Mouse (Mus musculus) forebrain, embryonic 10.5 days (tissue): ENCODE measurements around the gene Ankmy1. TPM values are rescaled to one million over a fixed set of nuclear protein-coding genes. Genes with fewer than 3 reads are reported as not detected.

Experiments
- DNase-seq: peaks from one replicate; pipeline ENCODE4 v3.0.0-alpha.2; 2017; ENCODE audit warnings: low spot score; ENCODE audit errors: extremely low spot score
- H3K27ac ChIP-seq: fragments of 300-500 bp; sonication (generic); 2 replicates; pipeline ENCODE4 v1.5.1; 2016; ENCODE audit warnings: mild to moderate bottlenecking
- H3K27me3 ChIP-seq: fragments of 300-500 bp; sonication (generic); 2 replicates; pipeline ENCODE4 v1.6.1; 2016; ENCODE audit warnings: mild to moderate bottlenecking; ENCODE audit not compliant: poor library complexity, severe bottlenecking
- H3K36me3 ChIP-seq: fragments of 300-500 bp; sonication (generic); replicated peaks from 2 replicates; pipeline ENCODE4 v1.6.1; 2016; ENCODE audit warnings: mild to moderate bottlenecking, moderate library complexity
- H3K4me1 ChIP-seq: fragments of 300-500 bp; sonication (generic); 2 replicates; pipeline ENCODE4 v1.6.1; 2016
- H3K4me3 ChIP-seq: fragments of 300-500 bp; sonication (generic); 2 replicates; pipeline ENCODE4 v1.5.1; 2016; ENCODE audit warnings: mild to moderate bottlenecking, moderate library complexity
- H3K9me3 ChIP-seq: fragments of 300-500 bp; sonication (generic); 2 replicates; pipeline ENCODE4 v1.6.1; 2016; ENCODE audit warnings: mild to moderate bottlenecking, moderate library complexity
- WGBS: fragments of 180-500 bp; shearing (Covaris S2); methylation state at CpG from one replicate; pipeline ENCODE4 v1.1.7; 2016; 5-methylcytosine and 5-hydroxymethylcytosine counted together
- polyA plus RNA-seq: library from polyadenylated mRNA; unstranded; fragments of >200 nt; fragmentation: Nextera tagmentation; extraction: Ambion mirVana; gene quantifications from 2 replicates; pipeline ENCODE4 v1.2.1, GENCODE M21; 2016

The Ankmy1 gene
- polyA plus RNA-seq = 0.34 and 0.90 TPM in 2 replicates

GRCm38 (mm10) chr1:92902786-92903185 lies at the start of gene Ankmy1:
TSS of gene Ankmy1 (minus strand) at chr1:92902906.
- Histone ChIP-seq H3K27ac (no peak within 1 kb of the TSS), H3K27me3 (peaks cover 36% of the 10 kb centered on the region), H3K36me3 (peaks cover 3% of the 10 kb centered on the region; the same call in 1 of the 2 replicates), H3K4me1 (peaks cover 30% of the 10 kb centered on the region), H3K4me3 (peak within 1 kb of the TSS; percentile 47), H3K9me3 (no peaks in the 10 kb centered on the region)
- WGBS = 1% methylated on average over 15 of the region's 15 CpGs
- peak; percentile 83 for DNase-seq

- no peaks in the 10 kb centered on the region for H3K27me3 ChIP-seq
- no peak within 1 kb of the TSS for H3K4me3 ChIP-seq
- no peak for DNase-seq
- H3K9me3 ChIP-seq = no peaks in the 10 kb centered on the region
- peaks cover 43% of the 10 kb centered on the region for H3K36me3 ChIP-seq
- WGBS = 85% methylated on average over 5 of the region's 5 CpGs
- no peaks in the 10 kb centered on the region for H3K4me1 ChIP-seq
- H3K27ac ChIP-seq = no peak within 1 kb of the TSS
Observed at GRCm38 (mm10) chr1:92950607-92951006, 47.9 kb upstream of the Ankmy1 start, which contains the start of gene Gpr35. TSS of gene Gpr35 (plus strand) at chr1:92950865.

- 65% methylated on average over 6 of the region's 6 CpGs for WGBS
Observed at GRCm38 (mm10) chr1:92949426-92949825, 46.7 kb upstream of the Ankmy1 start.

GRCm38 (mm10) chr1:92947966-92948365 lies 45.3 kb upstream of the Ankmy1 start:
- 96% methylated on average over 3 of the region's 3 CpGs for WGBS
- H3K36me3 ChIP-seq = peaks cover 70% of the 10 kb centered on the region
- H3K4me3 ChIP-seq = no peak overlapping the region

More at GRCm38 (mm10) chr1:92949426-92949825, 46.7 kb upstream of the Ankmy1 start:
- Histone ChIP-seq H3K4me1 (no peaks in the 10 kb centered on the region), H3K9me3 (no peaks in the 10 kb centered on the region), H3K36me3 (peaks cover 55% of the 10 kb centered on the region), H3K4me3 (no peak overlapping the region), H3K27ac (no peak overlapping the region), H3K27me3 (no peaks in the 10 kb centered on the region)
- DNase-seq = no peak

GRCm38 (mm10) chr1:92943219-92943989 lies 40.7 kb upstream of the Ankmy1 start:
- no peak for DNase-seq
- WGBS = 95% methylated on average over 19 of the region's 19 CpGs

More at GRCm38 (mm10) chr1:92947966-92948365, 45.3 kb upstream of the Ankmy1 start:
- no peaks in the 10 kb centered on the region for H3K4me1 ChIP-seq
- no peaks in the 10 kb centered on the region for H3K27me3 ChIP-seq
- H3K27ac ChIP-seq = no peak overlapping the region
- no peaks in the 10 kb centered on the region for H3K9me3 ChIP-seq
- no peak for DNase-seq

GRCm38 (mm10) chr1:92939746-92940145 lies 37.0 kb upstream of the Ankmy1 start:
- H3K4me3 ChIP-seq = no peak overlapping the region
- H3K4me1 ChIP-seq = peaks cover 20% of the 10 kb centered on the region
- no peak overlapping the region for H3K27ac ChIP-seq
- no peak for DNase-seq
- H3K9me3 ChIP-seq = no peaks in the 10 kb centered on the region
- H3K36me3 ChIP-seq = peaks cover 70% of the 10 kb centered on the region
- H3K27me3 ChIP-seq = no peaks in the 10 kb centered on the region
- 93% methylated on average over 4 of the region's 4 CpGs for WGBS

More at GRCm38 (mm10) chr1:92943219-92943989, 40.7 kb upstream of the Ankmy1 start:
- Histone ChIP-seq H3K36me3 (peaks cover 98% of the 10 kb centered on the region), H3K4me3 (no peak overlapping the region), H3K27me3 (no peaks in the 10 kb centered on the region), H3K4me1 (no peaks in the 10 kb centered on the region), H3K27ac (no peak overlapping the region), H3K9me3 (no peaks in the 10 kb centered on the region)

GRCm38 (mm10) chr1:92937797-92938196 lies 35.1 kb upstream of the Ankmy1 start:
- 87% methylated on average over 3 of the region's 3 CpGs for WGBS
- Histone ChIP-seq H3K4me1 (peaks cover 31% of the 10 kb centered on the region), H3K27me3 (no peaks in the 10 kb centered on the region), H3K4me3 (no peak overlapping the region), H3K27ac (no peak overlapping the region), H3K36me3 (peaks cover 50% of the 10 kb centered on the region), H3K9me3 (peaks cover 5% of the 10 kb centered on the region; the same call in 1 of the 2 replicates)
- no peak for DNase-seq

GRCm38 (mm10) chr1:92936467-92936866 lies 33.8 kb upstream of the Ankmy1 start:
- peaks cover 38% of the 10 kb centered on the region for H3K36me3 ChIP-seq
- WGBS = 93% methylated on average over 3 of the region's 3 CpGs
- DNase-seq = no peak
- H3K4me1 ChIP-seq = peaks cover 31% of the 10 kb centered on the region
- 0 out of 2 replicates have a peak overlapping the region, but pooled peaks have one; percentile 81 for H3K4me3 ChIP-seq
- H3K27ac ChIP-seq = no peak overlapping the region
- no peaks in the 10 kb centered on the region for H3K27me3 ChIP-seq
- peaks cover 11% of the 10 kb centered on the region; the same call in 1 of the 2 replicates for H3K9me3 ChIP-seq

- Histone ChIP-seq H3K27ac (peak overlapping the region; percentile 41; the same call in 1 of the 2 replicates), H3K36me3 (peaks cover 34% of the 10 kb centered on the region), H3K4me3 (peak overlapping the region; percentile 81), H3K9me3 (peaks cover 11% of the 10 kb centered on the region; the same call in 1 of the 2 replicates), H3K27me3 (no peaks in the 10 kb centered on the region), H3K4me1 (peaks cover 31% of the 10 kb centered on the region)
- WGBS = 65% methylated on average over 2 of the region's 2 CpGs
- DNase-seq = no peak
Observed at GRCm38 (mm10) chr1:92935977-92936376, 33.3 kb upstream of the Ankmy1 start.

- no peak for DNase-seq
- Histone ChIP-seq H3K27ac (peak overlapping the region; percentile 92), H3K4me3 (peak overlapping the region; percentile 81), H3K9me3 (peaks cover 11% of the 10 kb centered on the region; the same call in 1 of the 2 replicates), H3K36me3 (peaks cover 27% of the 10 kb centered on the region), H3K4me1 (peaks cover 31% of the 10 kb centered on the region), H3K27me3 (no peaks in the 10 kb centered on the region)
- WGBS = 23% methylated on average over 10 of the region's 10 CpGs
Observed at GRCm38 (mm10) chr1:92935054-92935962, 32.6 kb upstream of the Ankmy1 start.

GRCm38 (mm10) chr1:92934182-92934827 lies 31.6 kb upstream of the Ankmy1 start, which contains the start of gene Capn10:
TSS of gene Capn10 (plus strand) at chr1:92934376.
- H3K27ac ChIP-seq = peak within 1 kb of the TSS; percentile 92
- peaks cover 11% of the 10 kb centered on the region; the same call in 1 of the 2 replicates for H3K9me3 ChIP-seq
- peak; percentile 95 for DNase-seq
- H3K27me3 ChIP-seq = no peaks in the 10 kb centered on the region
- peaks cover 31% of the 10 kb centered on the region for H3K4me1 ChIP-seq
- H3K36me3 ChIP-seq = peaks cover 17% of the 10 kb centered on the region
- WGBS = under 1% methylated on average over 45 of the region's 45 CpGs
- H3K4me3 ChIP-seq = peak within 1 kb of the TSS; percentile 81

- 83% methylated on average over 4 of the region's 4 CpGs for WGBS
Observed at GRCm38 (mm10) chr1:92933611-92934010, 30.9 kb upstream of the Ankmy1 start.

More at GRCm38 (mm10) chr1:92933611-92934010, 30.9 kb upstream of the Ankmy1 start:
- Histone ChIP-seq H3K27ac (peak overlapping the region; percentile 92), H3K9me3 (peaks cover 11% of the 10 kb centered on the region; the same call in 1 of the 2 replicates), H3K27me3 (no peaks in the 10 kb centered on the region; the same call in 1 of the 2 replicates), H3K36me3 (peaks cover 10% of the 10 kb centered on the region), H3K4me3 (peak overlapping the region; percentile 81), H3K4me1 (peaks cover 31% of the 10 kb centered on the region)
- DNase-seq = no peak
